Mouse (Mus musculus): Measurements from ENCODE around the gene Tmem39b. TPM values are rescaled to one million over a fixed set of nuclear protein-coding genes. Genes with fewer than 3 reads are reported as not detected.

Gene Tmem39b
- total RNA-seq, 2 experiments from 2014 or later = 12.8 to 15.2 TPM

Small RNA genes within 50 kb of the gene (microRNA-seq; reads per million reads assigned to microRNA genes)
- 1.7 to 3.4 reads per million in 2 experiments for gene Mir7016

Other genes with a start within 250 kb of the Tmem39b start
- gene Bsdc1, start 235.3 kb downstream of the Tmem39b start, total RNA-seq (2021) = 10 to 100 TPM; 52.2 to 54.2 TPM
- not detected for gene Tssk3, start 205.8 kb downstream of the Tmem39b start, total RNA-seq (2021)
- under 1 TPM in 1 of 2 experiments, not detected in 1; 0.72 TPM for gene Fam229a, start 205.6 kb downstream of the Tmem39b start, total RNA-seq (2021)
- gene Marcksl1, start 183.3 kb downstream of the Tmem39b start, total RNA-seq (2021) = 100 to 1,000 TPM; 372 to 379 TPM
- 10 to 100 TPM; 36.4 to 44.6 TPM for gene Hdac1, start 154.1 kb downstream of the Tmem39b start, total RNA-seq (2021)
- gene Lck, start 123.2 kb downstream of the Tmem39b start, total RNA-seq (2021) = 1 to 10 TPM; 4.0 to 4.4 TPM
- gene Fam167b, start 118.3 kb downstream of the Tmem39b start, total RNA-seq (2021) = under 1 TPM in 1 of 2 experiments, not detected in 1; 0.37 TPM
- 100 to 1,000 TPM; 121 to 128 TPM for gene Eif3i, start 96.2 kb downstream of the Tmem39b start, total RNA-seq (2021)
- gene Tmem234, start 96.2 kb downstream of the Tmem39b start, total RNA-seq (2021) = 10 to 100 TPM; 86.1 to 90.9 TPM
- 1 to 10 TPM; 3.4 to 4.4 TPM for gene Dcdc2b, start 82.6 kb downstream of the Tmem39b start, total RNA-seq (2021)
- 10 to 100 TPM; 31.3 to 35.7 TPM for gene Iqcc, start 77.7 kb downstream of the Tmem39b start, total RNA-seq (2021)
- 100 to 1,000 TPM; 102 to 116 TPM for gene Ccdc28b, start 72.9 kb downstream of the Tmem39b start, total RNA-seq (2021)
- gene Txlna, start 55.8 kb downstream of the Tmem39b start, total RNA-seq (2021) = 10 to 100 TPM; 39.8 to 46.9 TPM
- 10 to 100 TPM; 88.9 to 93.4 TPM for gene Kpna6, start 24.1 kb downstream of the Tmem39b start, total RNA-seq (2021)
- 10 to 100 TPM; 83.3 to 85.6 TPM for gene Khdrbs1, start 45.5 kb upstream of the Tmem39b start, total RNA-seq (2021)
- 100 to 1,000 TPM; 123 to 132 TPM for gene Ptp4a2, start 114.4 kb upstream of the Tmem39b start, total RNA-seq (2021)
- under 1 TPM; 0.09 to 0.21 TPM for gene Spocd1, start 232.4 kb upstream of the Tmem39b start, total RNA-seq (2021)

All from layer of hippocampus, postnatal 14 days (tissue).